ENCODE assay signal across 10 mouse cellular contexts in the genomic region with DNA sequence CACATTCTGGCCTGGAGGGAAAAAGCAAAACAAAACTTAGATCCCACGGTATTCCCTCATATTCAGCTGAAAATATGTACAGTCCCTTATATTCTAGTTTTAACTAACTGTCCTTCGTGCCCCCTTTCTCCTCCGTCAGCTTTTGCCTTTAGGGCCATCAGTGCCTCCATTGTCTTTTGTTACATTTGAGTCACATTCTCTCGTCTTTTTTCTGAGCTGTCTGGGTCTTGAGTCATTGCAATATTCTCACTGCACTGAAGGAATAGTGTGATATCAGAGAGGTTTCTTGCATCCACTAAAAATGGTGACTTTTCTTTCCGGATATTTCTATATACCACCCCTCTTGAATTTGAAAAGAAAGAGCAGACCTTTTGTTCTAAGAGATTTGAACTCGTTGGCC. TPM values are rescaled to one million over a fixed set of nuclear protein-coding genes. Genes with fewer than 3 reads are reported as not detected.
DNase-seq lines count a peak whose midpoint lies in the region; ATAC-seq and TF ChIP-seq lines count a peak whose summit lies in the region.
"Had no signal": no experiment of that assay in that cellular context is flagged by ENCODE, and none has a peak within 500 bp of the region (broad histone marks: within the 10 kb centered on the region; RNA-seq: fewer than 3 reads in every experiment).

No protein-coding gene starts in this region.

- TF ChIP-seq EP300 in liver, postnatal 0 days (IDR thresholded peaks at IDR 0.05; ENCODE audit: low read depth) = no peak

- TF ChIP-seq CTCF in liver, postnatal 0 days (IDR thresholded peaks at IDR 0.05; ENCODE audit: low read depth) = no peak

- H3K9ac ChIP-seq in liver, embryonic 11.5 days (ENCODE audit: low read depth, low read length) = no peak overlapping the region
- no peak overlapping the region for H3K9ac ChIP-seq in liver, postnatal 0 days (replicated peaks)
- no peak overlapping the region for H3K9ac ChIP-seq in embryonic facial prominence, embryonic 12.5 days
- H3K9ac ChIP-seq in hindbrain, embryonic 16.5 days (ENCODE audit: low read depth, low read length) = no peak overlapping the region
- H3K9ac ChIP-seq in neural tube, embryonic 15.5 days (replicated peaks) = no peak overlapping the region

- H3K27ac ChIP-seq in liver, embryonic 11.5 days (ENCODE audit: low read depth, low read length) = no peak overlapping the region
- H3K27ac ChIP-seq in liver, postnatal 0 days (ENCODE audit: low read depth) = no peak overlapping the region
- H3K27ac ChIP-seq in embryonic facial prominence, embryonic 12.5 days = no peak overlapping the region
- H3K27ac ChIP-seq in hindbrain, embryonic 16.5 days (ENCODE audit: low read depth, low read length) = no peak overlapping the region
- H3K27ac ChIP-seq in neural tube, embryonic 15.5 days (replicated peaks) = no peak overlapping the region

- no peak for DNase-seq in liver, embryonic 11.5 days (ENCODE audit: low spot score)
- DNase-seq in liver, postnatal 0 days = no peak
- no peak for DNase-seq in cerebellum, adult 9-10 months
- DNase-seq in frontal cortex, postnatal 10 days (ENCODE audit: low spot score in 2 of 2) = no peak
- no peak for DNase-seq in adrenal gland, postnatal 14 days
- DNase-seq: kidney, adult 9 months had no signal

- H3K36me3 ChIP-seq in liver, embryonic 11.5 days (ENCODE audit: control insufficient read depth, insufficient read depth, low read length) = no peaks in the 10 kb centered on the region
- no peaks in the 10 kb centered on the region for H3K36me3 ChIP-seq in liver, postnatal 0 days (replicated peaks; ENCODE audit: insufficient read depth, low read length)
- no peaks in the 10 kb centered on the region for H3K36me3 ChIP-seq in embryonic facial prominence, embryonic 12.5 days
- H3K36me3 ChIP-seq in hindbrain, embryonic 16.5 days (ENCODE audit: control insufficient read depth, insufficient read depth, low read length) = no peaks in the 10 kb centered on the region
- H3K36me3 ChIP-seq in neural tube, embryonic 15.5 days = no peaks in the 10 kb centered on the region

- 69% methylated on average over 6 of the region's 6 CpGs for WGBS in liver, embryonic 11.5 days
- 63% methylated on average over 6 of the region's 6 CpGs for WGBS in liver, postnatal 0 days (ENCODE audit: insufficient replicate concordance)
- WGBS in embryonic facial prominence, embryonic 12.5 days = 41% methylated on average over 6 of the region's 6 CpGs
- 36% methylated on average over 6 of the region's 6 CpGs for WGBS in hindbrain, embryonic 16.5 days
- 34% methylated on average over 6 of the region's 6 CpGs for WGBS in neural tube, embryonic 15.5 days

- no peaks in the 10 kb centered on the region; the same call in 1 of the 2 replicates for H3K27me3 ChIP-seq in liver, embryonic 11.5 days (replicated peaks; ENCODE audit: control insufficient read depth, insufficient read depth, low read length)
- H3K27me3 ChIP-seq in liver, postnatal 0 days (ENCODE audit: insufficient read depth, low read length) = peaks cover 35% of the 10 kb centered on the region
- no peaks in the 10 kb centered on the region for H3K27me3 ChIP-seq in embryonic facial prominence, embryonic 12.5 days
- no peaks in the 10 kb centered on the region for H3K27me3 ChIP-seq in hindbrain, embryonic 16.5 days (replicated peaks; ENCODE audit: control insufficient read depth, insufficient read depth, low read length)
- no peaks in the 10 kb centered on the region for H3K27me3 ChIP-seq in neural tube, embryonic 15.5 days (replicated peaks)

- H3K4me3 ChIP-seq in liver, embryonic 11.5 days (ENCODE audit: low read depth, low read length) = no peak overlapping the region; the same call in 1 of the 2 replicates
- no peak overlapping the region for H3K4me3 ChIP-seq in liver, postnatal 0 days (ENCODE audit: low read depth, low read length)
- no peak overlapping the region for H3K4me3 ChIP-seq in embryonic facial prominence, embryonic 12.5 days
- H3K4me3 ChIP-seq in hindbrain, embryonic 16.5 days (ENCODE audit: low read length) = no peak overlapping the region
- 0 out of 2 replicates have a peak overlapping the region, but pooled peaks have one; percentile 80 for H3K4me3 ChIP-seq in neural tube, embryonic 15.5 days (replicated peaks)

- no peaks in the 10 kb centered on the region for H3K9me3 ChIP-seq in liver, embryonic 11.5 days (ENCODE audit: control insufficient read depth, low read length)
- H3K9me3 ChIP-seq in liver, postnatal 0 days (ENCODE audit: low read length) = no peaks in the 10 kb centered on the region
- no peaks in the 10 kb centered on the region for H3K9me3 ChIP-seq in embryonic facial prominence, embryonic 12.5 days
- no peaks in the 10 kb centered on the region for H3K9me3 ChIP-seq in hindbrain, embryonic 16.5 days (ENCODE audit: control insufficient read depth, low read length)
- H3K9me3 ChIP-seq in neural tube, embryonic 15.5 days (replicated peaks) = no peaks in the 10 kb centered on the region
- H3K9me3 ChIP-seq: megakaryocyte, embryonic 14.5 days had no signal

- H3K4me1 ChIP-seq in liver, embryonic 11.5 days (replicated peaks; ENCODE audit: control insufficient read depth, insufficient read depth, low read length) = peaks cover 15% of the 10 kb centered on the region
- peaks cover 8% of the 10 kb centered on the region; the same call in 1 of the 2 replicates for H3K4me1 ChIP-seq in liver, postnatal 0 days (ENCODE audit: insufficient read depth)
- H3K4me1 ChIP-seq in embryonic facial prominence, embryonic 12.5 days = peaks cover 24% of the 10 kb centered on the region
- H3K4me1 ChIP-seq in hindbrain, embryonic 16.5 days (ENCODE audit: control insufficient read depth, insufficient read depth, low read depth, low read length) = peaks cover 19% of the 10 kb centered on the region
- peaks cover 39% of the 10 kb centered on the region for H3K4me1 ChIP-seq in neural tube, embryonic 15.5 days

- peak overlapping the region; percentile 93 for H3K4me2 ChIP-seq in liver, embryonic 11.5 days
- no peak overlapping the region for H3K4me2 ChIP-seq in liver, postnatal 0 days (ENCODE audit: low read depth, low read length)
- 0 out of 2 replicates have a peak overlapping the region, but pooled peaks have one; percentile 58 for H3K4me2 ChIP-seq in embryonic facial prominence, embryonic 12.5 days (replicated peaks)
- peak overlapping the region; percentile 61; the same call in 1 of the 2 replicates for H3K4me2 ChIP-seq in hindbrain, embryonic 16.5 days (ENCODE audit: low read length)
- H3K4me2 ChIP-seq in neural tube, embryonic 15.5 days = peak overlapping the region; percentile 70

- no peak for ATAC-seq in liver, embryonic 11.5 days (replicated peaks; ENCODE audit: low FRiP score)
- no peak for ATAC-seq in liver, postnatal 0 days
- no peak for ATAC-seq in embryonic facial prominence, embryonic 12.5 days (ENCODE audit: insufficient number of reproducible peaks, insufficient read depth, low FRiP score, low TSS enrichment)
- no peak for ATAC-seq in hindbrain, embryonic 16.5 days
- ATAC-seq in neural tube, embryonic 15.5 days (ENCODE audit: low FRiP score) = no peak

RNA-seq across cellular contexts. Expression of gene Bmpr1a, which starts 0.6 kb away (rescaled TPM):
- polyA plus RNA-seq in liver, embryonic 11.5 days (2014; fragmentation: Nextera tagmentation; extraction: Ambion mirVana) = 17.4 and 18.0 TPM in 2 replicates
- 4.7 and 5.0 TPM in 2 replicates for polyA plus RNA-seq in liver, postnatal 0 days (2015; fragmentation: Nextera tagmentation; extraction: Ambion mirVana)
- 71.4 TPM in 2 replicates for polyA plus RNA-seq in embryonic facial prominence, embryonic 12.5 days (2016; fragmentation: Nextera tagmentation; extraction: Ambion mirVana)
- polyA plus RNA-seq in hindbrain, embryonic 16.5 days (2015; fragmentation: Nextera tagmentation; extraction: Ambion mirVana) = 11.1 and 19.0 TPM in 2 replicates
- 19.0 and 23.4 TPM in 2 replicates for polyA plus RNA-seq in neural tube, embryonic 15.5 days (2015; fragmentation: Nextera tagmentation; extraction: Ambion mirVana)
- 53.5 and 53.7 TPM in 2 replicates for total RNA-seq in adrenal gland, postnatal 14 days (2021)

RNA-seq across cellular contexts. Expression of gene 9230112D13Rik, which starts 18.8 kb away (rescaled TPM):
- not detected in 2 replicates for polyA plus RNA-seq in liver, embryonic 11.5 days (2014; fragmentation: Nextera tagmentation; extraction: Ambion mirVana)
- not detected in 2 replicates for polyA plus RNA-seq in liver, postnatal 0 days (2015; fragmentation: Nextera tagmentation; extraction: Ambion mirVana)
- polyA plus RNA-seq in embryonic facial prominence, embryonic 12.5 days (2016; fragmentation: Nextera tagmentation; extraction: Ambion mirVana) = not detected in 2 replicates
- not detected in 2 replicates for polyA plus RNA-seq in hindbrain, embryonic 16.5 days (2015; fragmentation: Nextera tagmentation; extraction: Ambion mirVana)
- not detected in 2 replicates for polyA plus RNA-seq in neural tube, embryonic 15.5 days (2015; fragmentation: Nextera tagmentation; extraction: Ambion mirVana)
- total RNA-seq in adrenal gland, postnatal 14 days (2021) = not detected in 2 replicates
